Mouse (Mus musculus): ENCODE data around the gene Rfpl4b.
"Not testable (repeated sequence)": the region's sequence is repeated elsewhere in the genome, so short reads cannot be mapped to it uniquely, and the experiment has no call there.

Rfpl4b gene

GRCm38 (mm10) chr10:38821679-38822078 is at the start of gene Rfpl4b:
Gene Rfpl4b (minus strand): TSS chr10:38821779.
- no peak for DNase-seq (ENCODE audit: low spot score in 2 of 2)

- no peak for DNase-seq (ENCODE audit: low spot score in 2 of 2)
Measured at GRCm38 (mm10) chr10:38855186-38855585, 33.6 kb upstream of the Rfpl4b start.

GRCm38 (mm10) chr10:38850006-38850405 is 28.4 kb upstream of the Rfpl4b start:
- not testable (repeated sequence) for DNase-seq (ENCODE audit: low spot score in 2 of 2)

- peak; percentile 18 to 57 for DNase-seq (ENCODE audit: low spot score in 2 of 2)
Measured at GRCm38 (mm10) chr10:38848884-38849499, 27.4 kb upstream of the Rfpl4b start.

- DNase-seq (ENCODE audit: low spot score in 2 of 2): no peak
Measured at GRCm38 (mm10) chr10:38848231-38848630, 26.7 kb upstream of the Rfpl4b start.

- no peak for DNase-seq (ENCODE audit: low spot score in 2 of 2)
Measured at GRCm38 (mm10) chr10:38823741-38824140, 2.2 kb upstream of the Rfpl4b start.

- DNase-seq (ENCODE audit: low spot score in 2 of 2): no peak
Measured at GRCm38 (mm10) chr10:38806056-38806455, 15.5 kb downstream of the Rfpl4b start.

GRCm38 (mm10) chr10:38804047-38804446 is 17.5 kb downstream of the Rfpl4b start:
- no peak for DNase-seq (ENCODE audit: low spot score in 2 of 2)

GRCm38 (mm10) chr10:38803304-38803703 is 18.3 kb downstream of the Rfpl4b start:
- no peak for DNase-seq (ENCODE audit: low spot score in 2 of 2)

- DNase-seq (ENCODE audit: low spot score in 2 of 2): no peak
Measured at GRCm38 (mm10) chr10:38788612-38789011, 33.0 kb downstream of the Rfpl4b start.

All from spleen, postnatal 10 days (tissue).